Mouse (Mus musculus) lung, adult 2 months (tissue): ENCODE measurements around the gene Fanca. TPM values are rescaled to one million over a fixed set of nuclear protein-coding genes. Genes with fewer than 3 reads are reported as not detected.

ENCODE experiments used
- DNase-seq: peaks from one replicate; pipeline ENCODE4 v3.0.0; 2022
- H3K4me1 ChIP-seq: fragments of 200-500 bp; 2 replicates; pipeline ENCODE4 v1.6.1; 2011; ENCODE audit warnings: low read length; ENCODE audit not compliant: control insufficient read depth, insufficient read depth
- H3K4me3 ChIP-seq: fragments of 200-500 bp; replicated peaks from 2 replicates; pipeline ENCODE3; 2011; ENCODE audit warnings: low read depth, mild to moderate bottlenecking, control low read depth, low read length; ENCODE audit errors: extremely low read depth
- CTCF ChIP-seq: fragments of 200-500 bp; IDR thresholded peaks from 2 replicates; pipeline ENCODE4 v1.5.1; 2011; ENCODE audit warnings: mild to moderate bottlenecking, low read length, control low read depth; ENCODE audit not compliant: insufficient read depth
- POLR2A ChIP-seq: fragments of 200-500 bp; IDR thresholded peaks from 2 replicates; pipeline ENCODE4 v1.6.1; 2011; ENCODE audit warnings: low read depth, mild to moderate bottlenecking, control low read depth, low read length, borderline replicate concordance; ENCODE audit errors: extremely low read depth
- WGBS: fragments of 180-500 bp; shearing (Covaris S2); methylation state at CpG from one replicate; pipeline ENCODE4 v1.1.7; 2018; 5-methylcytosine and 5-hydroxymethylcytosine counted together
- polyA plus RNA-seq: library from polyadenylated mRNA; depleted of rRNA; stranded (reverse); fragments of >200 nt; gene quantifications from 2 replicates; pipeline ENCODE4 v1.2.3, GENCODE M21; 2012; rRNA removed

Fanca gene
- polyA plus RNA-seq, 1 experiment: 21.8 TPM

- no peak for DNase-seq
- 100% methylated on average over 1 of the region's 1 CpGs for WGBS
- TF ChIP-seq POLR2A: no peak
- no peak for TF ChIP-seq CTCF
- no peak overlapping the region for H3K4me3 ChIP-seq
- peaks cover 3% of the 10 kb centered on the region; the same call in 1 of the 2 replicates for H3K4me1 ChIP-seq
Observed at GRCm38 (mm10) chr8:123228416-123228815, 90.0 kb downstream of the Fanca start.

- 2% methylated on average over 59 of the region's 59 CpGs for WGBS
- no peak for TF ChIP-seq CTCF
- TF ChIP-seq POLR2A: peak; percentile 98
- peak within 1 kb of the TSS; percentile 94 for H3K4me3 ChIP-seq
- DNase-seq: peak; percentile 94
- H3K4me1 ChIP-seq: peaks cover 3% of the 10 kb centered on the region; the same call in 1 of the 2 replicates
Observed at GRCm38 (mm10) chr8:123224278-123225266, 93.8 kb downstream of the Fanca start, which contains the start of gene Cdk10. Cdk10 (plus strand) TSS chr8:123224842.

GRCm38 (mm10) chr8:123220917-123221316, 97.5 kb downstream of the Fanca start:
- DNase-seq: no peak
- TF ChIP-seq CTCF (no peak), POLR2A (no peak)
- whole genome bisulfite sequencing: 37% methylated on average over 1 of the region's 1 CpGs
- Histone ChIP-seq H3K4me1 (peaks cover 3% of the 10 kb centered on the region; the same call in 1 of the 2 replicates), H3K4me3 (no peak overlapping the region)

Other genes starting within 250 kb of the Fanca start
- 1,500 and 2,209 TPM in 2 replicates for gene Rpl13, start 216.2 kb downstream of the Fanca start, polyA plus RNA-seq
- 1.3 and 1.7 TPM in 2 replicates for gene Cpne7, start 201.2 kb downstream of the Fanca start, polyA plus RNA-seq
- 35.3 and 45.2 TPM in 2 replicates for gene Sult5a1, start 160.3 kb downstream of the Fanca start, polyA plus RNA-seq
- 210 and 267 TPM in 2 replicates for gene Dpep1, start 132.3 kb downstream of the Fanca start, polyA plus RNA-seq
- 73.2 and 99.8 TPM in 2 replicates for gene Chmp1a, start 105.8 kb downstream of the Fanca start, polyA plus RNA-seq
- 2.8 and 3.1 TPM in 2 replicates for gene Spata33, start 105.7 kb downstream of the Fanca start, polyA plus RNA-seq
- gene Cdk10, start 93.7 kb downstream of the Fanca start, polyA plus RNA-seq: 48.5 and 60.3 TPM in 2 replicates
- gene Spata2l, start 82.3 kb downstream of the Fanca start, polyA plus RNA-seq: 8.3 and 9.6 TPM in 2 replicates
- 34.1 and 37.8 TPM in 2 replicates for gene Zfp276, start 64.4 kb downstream of the Fanca start, polyA plus RNA-seq
- 83.9 and 94.4 TPM in 2 replicates for gene Vps9d1, start 64.2 kb downstream of the Fanca start, polyA plus RNA-seq
- 5.2 TPM in 2 replicates for gene Spire2, start 14.1 kb upstream of the Fanca start, polyA plus RNA-seq
- gene Tcf25, start 55.2 kb upstream of the Fanca start, polyA plus RNA-seq: 150 and 188 TPM in 2 replicates
- not detected in 2 replicates for gene Mc1r, start 88.5 kb upstream of the Fanca start, polyA plus RNA-seq
- gene Tubb3, start 92.8 kb upstream of the Fanca start, polyA plus RNA-seq: 1.2 and 1.4 TPM in 2 replicates
- gene Def8, start 105.0 kb upstream of the Fanca start, polyA plus RNA-seq: 23.0 and 30.9 TPM in 2 replicates
- gene Afg3l1, start 159.3 kb upstream of the Fanca start, polyA plus RNA-seq: 13.0 and 21.4 TPM in 2 replicates
- 1.8 and 2.6 TPM in 2 replicates for gene Dbndd1, start 196.9 kb upstream of the Fanca start, polyA plus RNA-seq
- 9.2 and 14.0 TPM in 2 replicates for gene Gas8, start 200.3 kb upstream of the Fanca start, polyA plus RNA-seq